Mouse (Mus musculus) myocyte (in vitro differentiated cells): Measurements from ENCODE around the gene Etnk2.

Experiments
- E2F4 ChIP-seq: IDR thresholded peaks from one replicate; pipeline ENCODE4 v1.6.1; 2011; ENCODE audit warnings: mild to moderate bottlenecking, control low read depth, moderate library complexity; ENCODE audit not compliant: insufficient read depth
- MAX ChIP-seq: IDR thresholded peaks from one replicate; pipeline ENCODE4 v1.6.1; 2011; ENCODE audit warnings: low read depth, mild to moderate bottlenecking, control low read depth
- MYOD1 ChIP-seq, 3 experiments: IDR thresholded peaks; one replicate each; pipeline ENCODE4 v1.6.1; 2011; ENCODE audit warnings: control low read depth in 2 of 3, low read depth in 2 of 3, mild to moderate bottlenecking in 2 of 3, moderate library complexity in 1 of 3; ENCODE audit not compliant: insufficient read length in 2 of 3, control insufficient read depth in 1 of 3
- MYOG ChIP-seq, 3 experiments: IDR thresholded peaks; one replicate each; pipeline ENCODE4 v1.6.1; 2011; ENCODE audit warnings: control low read depth in 2 of 3, low read depth in 2 of 3, mild to moderate bottlenecking in 2 of 3; ENCODE audit not compliant: insufficient read length in 2 of 3, control insufficient read depth in 1 of 3, insufficient read depth in 1 of 3
- POLR2A ChIP-seq: IDR thresholded peaks from one replicate; pipeline ENCODE4 v1.6.1; 2011; ENCODE audit warnings: low read depth, mild to moderate bottlenecking, control low read depth, moderate library complexity; ENCODE audit not compliant: insufficient read length
- REST ChIP-seq: IDR thresholded peaks from one replicate; pipeline ENCODE4 v1.6.1; 2011; ENCODE audit warnings: mild to moderate bottlenecking, control low read depth, moderate library complexity; ENCODE audit not compliant: insufficient read depth, insufficient read length
- TCF12 ChIP-seq: IDR thresholded peaks from one replicate; pipeline ENCODE4 v1.6.1; 2011; ENCODE audit warnings: mild to moderate bottlenecking, control low read depth; ENCODE audit not compliant: poor library complexity, insufficient read depth, severe bottlenecking
- USF1 ChIP-seq: IDR thresholded peaks from one replicate; pipeline ENCODE4 v1.6.1; 2011; ENCODE audit warnings: low read depth, mild to moderate bottlenecking, control low read depth, moderate library complexity

DNA sequence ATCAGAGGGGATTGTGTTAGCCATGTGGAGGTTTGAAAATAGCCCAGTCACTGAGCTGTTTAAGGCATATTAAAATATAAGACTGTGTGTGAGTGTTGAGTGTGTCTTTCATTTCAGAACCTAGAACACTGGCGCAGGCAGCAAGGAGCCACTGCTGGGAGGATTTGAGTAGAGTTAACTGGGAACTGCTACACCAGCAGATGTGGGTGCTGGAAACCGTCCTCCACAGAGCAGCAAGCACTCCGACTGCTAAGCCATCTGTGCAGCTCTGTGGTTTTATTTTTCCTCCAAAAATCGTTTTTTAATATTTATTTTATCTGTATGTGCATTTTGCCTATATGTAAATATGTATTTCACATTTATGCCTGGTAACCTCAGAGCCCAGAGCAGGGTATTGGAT, 31.3 kb downstream of the Etnk2 start:
- TF ChIP-seq POLR2A (no peak), TCF12 (no peak), MYOG (IDR thresholded peaks at IDR 0.05; ENCODE audit: control insufficient read depth in 1 of 3, insufficient read depth in 1 of 3, insufficient read length in 2 of 3, low read depth in 2 of 3) (no peak), USF1 (no peak), E2F4 (no peak), REST (no peak), MAX (no peak), MYOD1 (IDR thresholded peaks at IDR 0.05; ENCODE audit: control insufficient read depth in 1 of 3, insufficient read length in 2 of 3, low read depth in 2 of 3) (no peak)
